Mouse (Mus musculus) forebrain, postnatal 0 days (tissue): Measurements from ENCODE around the gene Tmem259. TPM values are rescaled to one million over a fixed set of nuclear protein-coding genes. Genes with fewer than 3 reads are reported as not detected.

Source experiments
- ATAC-seq: fragments of 200-750 bp; cut with Nextera tagmentation; 2 replicates; pipeline ENCODE4 v1.8.0; 2017; ENCODE audit warnings: mild to moderate bottlenecking, moderate library complexity
- DNase-seq: peaks from one replicate; pipeline ENCODE4 v3.0.0-alpha.2; 2015
- H3K27ac ChIP-seq: fragments of 300-500 bp; sonication (generic); 2 replicates; pipeline ENCODE4 v1.5.1; 2014; ENCODE audit warnings: low read depth, mild to moderate bottlenecking, antibody characterized with exemption, low read length, moderate library complexity, mixed read lengths
- H3K27me3 ChIP-seq: fragments of 300-500 bp; sonication (generic); 2 replicates; pipeline ENCODE4 v1.6.1; 2014; ENCODE audit warnings: mild to moderate bottlenecking, low read length, mixed read lengths; ENCODE audit not compliant: insufficient read depth
- H3K36me3 ChIP-seq: fragments of 300-500 bp; sonication (generic); 2 replicates; pipeline ENCODE4 v1.6.1; 2014; ENCODE audit warnings: mild to moderate bottlenecking, moderate library complexity; ENCODE audit not compliant: insufficient read depth
- H3K4me1 ChIP-seq: fragments of 300-500 bp; sonication (generic); 2 replicates; pipeline ENCODE4 v1.6.1; 2014; ENCODE audit warnings: antibody characterized with exemption; ENCODE audit not compliant: insufficient read depth
- H3K4me2 ChIP-seq: fragments of 300-500 bp; sonication (generic); 2 replicates; pipeline ENCODE4 v1.6.1; 2014; ENCODE audit warnings: low read depth, mild to moderate bottlenecking, moderate library complexity
- H3K4me3 ChIP-seq: fragments of 300-500 bp; sonication (generic); 2 replicates; pipeline ENCODE4 v1.5.1; 2014; ENCODE audit warnings: low read depth, low read length, mixed read lengths
- H3K9ac ChIP-seq: fragments of 300-500 bp; sonication (generic); 2 replicates; pipeline ENCODE4 v1.6.1; 2014; ENCODE audit warnings: mild to moderate bottlenecking
- H3K9me3 ChIP-seq: fragments of 300-500 bp; sonication (generic); 2 replicates; pipeline ENCODE4 v1.6.1; 2016; ENCODE audit warnings: low read length
- CTCF ChIP-seq: sonication (generic); IDR thresholded peaks from 2 replicates; pipeline ENCODE4 v1.5.1; 2016; ENCODE audit warnings: antibody characterized with exemption, control low read depth, low read depth
- WGBS: fragments of 180-500 bp; shearing (Covaris S2); extraction: QIAGEN DNeasy Blood & Tissue Kit; methylation state at CpG from one replicate; pipeline ENCODE4 v1.1.7; 2014; 5-methylcytosine and 5-hydroxymethylcytosine counted together
- polyA plus RNA-seq: library from polyadenylated mRNA; unstranded; fragments of >200 nt; fragmentation: Nextera tagmentation; extraction: Ambion mirVana; gene quantifications from 2 replicates; pipeline ENCODE4 v1.2.1, GENCODE M21; 2015
- total RNA-seq: library from RNA; depleted of rRNA; stranded (reverse); fragments of >200 nt; gene quantifications from 2 replicates; pipeline ENCODE4 v1.2.3, GENCODE M21; 2014

The Tmem259 gene
- total and polyA plus RNA-seq, 2 experiments from 2014 or later = 26.5 to 129 TPM

- no peak for DNase-seq
- 74% methylated on average over 5 of the region's 5 CpGs for WGBS
- H3K9me3 ChIP-seq = no peaks in the 10 kb centered on the region
- H3K36me3 ChIP-seq = peaks cover 13% of the 10 kb centered on the region
- H3K4me3 ChIP-seq = peak overlapping the region; percentile 77
- H3K4me2 ChIP-seq = peak overlapping the region; percentile 93
- H3K27ac ChIP-seq = peak overlapping the region; percentile 96
- H3K27me3 ChIP-seq = peaks cover 11% of the 10 kb centered on the region
- ATAC-seq = no peak
- H3K4me1 ChIP-seq = peaks cover 14% of the 10 kb centered on the region; the same call in 1 of the 2 replicates
- TF ChIP-seq CTCF = no peak
- peak overlapping the region; percentile 66 for H3K9ac ChIP-seq
These were observed 925 bp downstream of the Tmem259 start for GRCm38 (mm10) chr10:79983205-79983604.

GRCm38 (mm10) chr10:79979401-79980155 is 4.6 kb downstream of the Tmem259 start:
- Histone ChIP-seq H3K4me2 (no peak overlapping the region), H3K9me3 (no peaks in the 10 kb centered on the region), H3K27me3 (no peaks in the 10 kb centered on the region), H3K4me1 (peaks cover 8% of the 10 kb centered on the region; the same call in 1 of the 2 replicates), H3K36me3 (peaks cover 45% of the 10 kb centered on the region), H3K4me3 (no peak overlapping the region), H3K9ac (no peak overlapping the region), H3K27ac (no peak overlapping the region)
- 92% methylated on average over 22 of the region's 22 CpGs for WGBS
- no peak for TF ChIP-seq CTCF
- ATAC-seq (no peak), DNase-seq (no peak)

- Histone ChIP-seq H3K4me1 (peaks cover 3% of the 10 kb centered on the region; the same call in 1 of the 2 replicates), H3K27ac (no peak overlapping the region), H3K9ac (no peak overlapping the region), H3K4me3 (no peak overlapping the region), H3K4me2 (no peak overlapping the region), H3K36me3 (peaks cover 45% of the 10 kb centered on the region), H3K9me3 (no peaks in the 10 kb centered on the region), H3K27me3 (no peaks in the 10 kb centered on the region)
- 91% methylated on average over 21 of the region's 21 CpGs for WGBS
- ATAC-seq (no peak), DNase-seq (no peak)
- no peak for TF ChIP-seq CTCF
These were observed 6.1 kb downstream of the Tmem259 start for GRCm38 (mm10) chr10:79978061-79978460.

GRCm38 (mm10) chr10:79977324-79977723 is 6.8 kb downstream of the Tmem259 start:
- H3K4me3 ChIP-seq = no peak overlapping the region
- H3K4me1 ChIP-seq = no peaks in the 10 kb centered on the region
- TF ChIP-seq CTCF = no peak
- peaks cover 45% of the 10 kb centered on the region for H3K36me3 ChIP-seq
- 86% methylated on average over 28 of the region's 28 CpGs for WGBS
- no peak overlapping the region for H3K27ac ChIP-seq
- no peaks in the 10 kb centered on the region for H3K27me3 ChIP-seq
- no peaks in the 10 kb centered on the region for H3K9me3 ChIP-seq
- DNase-seq (no peak), ATAC-seq (no peak)
- H3K4me2 ChIP-seq = no peak overlapping the region
- no peak overlapping the region for H3K9ac ChIP-seq

GRCm38 (mm10) chr10:79976722-79977107 is 7.4 kb downstream of the Tmem259 start:
- Histone ChIP-seq H3K9me3 (no peaks in the 10 kb centered on the region), H3K27ac (no peak overlapping the region), H3K9ac (no peak overlapping the region), H3K4me1 (no peaks in the 10 kb centered on the region), H3K4me3 (no peak overlapping the region), H3K36me3 (peaks cover 45% of the 10 kb centered on the region), H3K27me3 (peaks cover 6% of the 10 kb centered on the region), H3K4me2 (no peak overlapping the region)
- ATAC-seq (no peak), DNase-seq (no peak)
- TF ChIP-seq CTCF = no peak
- WGBS = 79% methylated on average over 29 of the region's 36 CpGs

- Histone ChIP-seq H3K4me1 (no peaks in the 10 kb centered on the region), H3K9ac (no peak overlapping the region), H3K4me2 (no peak overlapping the region), H3K27ac (no peak overlapping the region), H3K4me3 (no peak overlapping the region), H3K27me3 (peaks cover 11% of the 10 kb centered on the region), H3K36me3 (peaks cover 45% of the 10 kb centered on the region), H3K9me3 (no peaks in the 10 kb centered on the region)
- no peak for TF ChIP-seq CTCF
- WGBS = 90% methylated on average over 27 of the region's 28 CpGs
- ATAC-seq = no peak
- DNase-seq = no peak
These were observed 7.9 kb downstream of the Tmem259 start for GRCm38 (mm10) chr10:79976071-79976721.

- Histone ChIP-seq H3K9ac (no peak overlapping the region), H3K27me3 (peaks cover 12% of the 10 kb centered on the region), H3K4me2 (no peak overlapping the region), H3K4me1 (no peaks in the 10 kb centered on the region), H3K9me3 (no peaks in the 10 kb centered on the region), H3K4me3 (no peak overlapping the region), H3K36me3 (peaks cover 45% of the 10 kb centered on the region), H3K27ac (no peak overlapping the region)
- WGBS = 89% methylated on average over 8 of the region's 8 CpGs
- no peak for DNase-seq
- no peak for ATAC-seq
- no peak for TF ChIP-seq CTCF
These were observed 9.5 kb downstream of the Tmem259 start for GRCm38 (mm10) chr10:79974668-79975067.
